Mouse (Mus musculus) ES-CJ7 (cell line): ENCODE measurements around the gene Bmp8a.
"Not testable (repeated sequence)": the region's sequence is repeated elsewhere in the genome, so short reads cannot be mapped to it uniquely, and the experiment has no call there.

Experiments used
- DNase-seq: peaks from one replicate; pipeline ENCODE4 v3.0.0; 2011; ENCODE audit warnings: low read depth, low spot score

The Bmp8a gene

GRCm38 (mm10) chr4:123342642-123343470, at the start of gene Bmp8a:
TSS of gene Bmp8a (minus strand) at chr4:123343252.
- DNase-seq = peak; percentile 85

- peak; percentile 75 for DNase-seq
Observed at GRCm38 (mm10) chr4:123392187-123392586, 49.1 kb upstream of the Bmp8a start.

GRCm38 (mm10) chr4:123385028-123385427, 42.0 kb upstream of the Bmp8a start:
- DNase-seq = no peak

GRCm38 (mm10) chr4:123383173-123383572, 40.1 kb upstream of the Bmp8a start:
- DNase-seq = no peak

- DNase-seq = no peak
Observed at GRCm38 (mm10) chr4:123382051-123382450, 39.0 kb upstream of the Bmp8a start.

GRCm38 (mm10) chr4:123381598-123381997, 38.5 kb upstream of the Bmp8a start:
- DNase-seq = no peak

- DNase-seq = no peak
Observed at GRCm38 (mm10) chr4:123376031-123376430, 33.0 kb upstream of the Bmp8a start.

GRCm38 (mm10) chr4:123374316-123375008, 31.4 kb upstream of the Bmp8a start:
- DNase-seq = no peak

GRCm38 (mm10) chr4:123363555-123363954, 20.5 kb upstream of the Bmp8a start:
- DNase-seq = no peak

GRCm38 (mm10) chr4:123360771-123361170, 17.7 kb upstream of the Bmp8a start:
- no peak for DNase-seq

GRCm38 (mm10) chr4:123358613-123359012, 15.6 kb upstream of the Bmp8a start:
- DNase-seq = no peak

- peak; percentile 45 for DNase-seq
Observed at GRCm38 (mm10) chr4:123355941-123356340, 12.9 kb upstream of the Bmp8a start.

- DNase-seq = no peak
Observed at GRCm38 (mm10) chr4:123353271-123353877, 10.3 kb upstream of the Bmp8a start.

GRCm38 (mm10) chr4:123343471-123343789, 378 bp upstream of the Bmp8a start:
- no peak for DNase-seq

GRCm38 (mm10) chr4:123342091-123342641, 886 bp downstream of the Bmp8a start:
- no peak for DNase-seq

GRCm38 (mm10) chr4:123340232-123340631, 2.8 kb downstream of the Bmp8a start:
- peak; percentile 38 for DNase-seq

GRCm38 (mm10) chr4:123337693-123338092, 5.4 kb downstream of the Bmp8a start:
- no peak for DNase-seq

GRCm38 (mm10) chr4:123335796-123336585, 7.1 kb downstream of the Bmp8a start:
- peak; percentile 48 for DNase-seq

GRCm38 (mm10) chr4:123335244-123335643, 7.8 kb downstream of the Bmp8a start:
- DNase-seq = not testable (repeated sequence)

GRCm38 (mm10) chr4:123334177-123334576, 8.9 kb downstream of the Bmp8a start:
- no peak for DNase-seq

- DNase-seq = peak; percentile 42
Observed at GRCm38 (mm10) chr4:123333151-123333550, 9.9 kb downstream of the Bmp8a start.
